Mouse (Mus musculus) CH12.LX (cell line): Measurements from ENCODE around the gene Aldh6a1. TPM values are rescaled to one million over a fixed set of nuclear protein-coding genes. Genes with fewer than 3 reads are reported as not detected.

ENCODE experiments used
- DNase-seq: peaks from one replicate; pipeline ENCODE4 v3.0.0-alpha.2; 2013; ENCODE audit errors: extremely low read depth
- H3K27ac ChIP-seq: 2 replicates; pipeline ENCODE4 v1.5.1; 2012; ENCODE audit warnings: low read depth, mild to moderate bottlenecking, control low read depth, moderate library complexity; ENCODE audit not compliant: insufficient read depth
- H3K27me3 ChIP-seq: replicated peaks from 2 replicates; pipeline ENCODE3; 2012; ENCODE audit warnings: inconsistent platforms
- H3K36me3 ChIP-seq, 2 experiments: replicated peaks in 1 of 2; 2 replicates each; pipeline versions ENCODE3 to v1.6.1; 2012; ENCODE audit warnings: inconsistent platforms in 1 of 2, low read length in 1 of 2, mild to moderate bottlenecking in 1 of 2, mixed read lengths in 1 of 2, moderate library complexity in 1 of 2; ENCODE audit not compliant: control insufficient read depth in 1 of 2, insufficient read depth in 1 of 2
- H3K4me1 ChIP-seq, 2 experiments: 2 replicates each; pipeline ENCODE4 v1.6.1; 2012; ENCODE audit warnings: inconsistent platforms in 1 of 2, moderate library complexity in 1 of 2; ENCODE audit not compliant: insufficient read depth in 2 of 2, control insufficient read depth in 1 of 2
- H3K4me2 ChIP-seq: 2 replicates; pipeline ENCODE4 v1.6.1; 2012; ENCODE audit warnings: low read depth, mild to moderate bottlenecking, control low read depth; ENCODE audit not compliant: poor library complexity, insufficient read depth, severe bottlenecking
- H3K4me3 ChIP-seq, 3 experiments: fragments of 150-350 bp in 1 of 3; sonication (generic) in 1 of 3; replicated peaks in 1 of 3; 2 replicates each; pipeline versions ENCODE3 to v1.5.1; 2011 to 2012; ENCODE audit warnings: low read depth in 2 of 3, low read length in 2 of 3, mild to moderate bottlenecking in 2 of 3, moderate library complexity in 2 of 3, control low read depth in 1 of 3, improper control_type of control experiment in 1 of 3, inconsistent platforms in 1 of 3, mixed read lengths in 1 of 3; ENCODE audit not compliant: poor library complexity in 1 of 3
- H3K79me2 ChIP-seq: replicated peaks from 2 replicates; pipeline ENCODE4 v1.6.1; 2012; ENCODE audit warnings: mild to moderate bottlenecking, moderate library complexity; ENCODE audit not compliant: control insufficient read depth, poor library complexity, insufficient read depth, severe bottlenecking; ENCODE audit errors: extremely low read depth
- H3K9ac ChIP-seq: 2 replicates; pipeline ENCODE4 v1.6.1; 2012; ENCODE audit warnings: low read depth, mild to moderate bottlenecking, control low read depth, moderate library complexity; ENCODE audit not compliant: insufficient read depth
- H3K9me3 ChIP-seq: replicated peaks from 2 replicates; pipeline ENCODE3; 2012; ENCODE audit warnings: low read length, inconsistent platforms, mixed read lengths
- BHLHE40 ChIP-seq: IDR thresholded peaks from 2 replicates; pipeline ENCODE4 v1.6.1; 2011; ENCODE audit warnings: mild to moderate bottlenecking, low read depth, low read length, improper control_type of control experiment
- CHD1 ChIP-seq: IDR thresholded peaks from 2 replicates; pipeline ENCODE4 v1.6.1; 2012; ENCODE audit warnings: low read depth, low read length, improper control_type of control experiment, inconsistent platforms
- CHD2 ChIP-seq: IDR thresholded peaks from 2 replicates; pipeline ENCODE4 v1.6.1; 2011; ENCODE audit warnings: low read length, improper control_type of control experiment
- E2F4 ChIP-seq: IDR thresholded peaks from 2 replicates; pipeline ENCODE4 v1.6.1; 2011; ENCODE audit warnings: low read depth, low read length, improper control_type of control experiment; ENCODE audit not compliant: insufficient replicate concordance
- ELF1 ChIP-seq: IDR thresholded peaks from 2 replicates; pipeline ENCODE4 v1.6.1; 2014; ENCODE audit warnings: low read depth, mild to moderate bottlenecking, inconsistent platforms, low read length, improper control_type of control experiment
- EP300 ChIP-seq: IDR thresholded peaks from 2 replicates; pipeline ENCODE4 v1.6.1; 2011; ENCODE audit warnings: low read length, improper control_type of control experiment
- ETS1 ChIP-seq: conservative IDR thresholded peaks from 2 replicates; pipeline ENCODE4 v1.6.1; 2012; ENCODE audit warnings: low read depth, mild to moderate bottlenecking, inconsistent platforms, low read length, improper control_type of control experiment, moderate library complexity
- GABPA ChIP-seq: IDR thresholded peaks from 2 replicates; pipeline ENCODE4 v1.6.1; 2012; ENCODE audit warnings: low read depth, low read length, improper control_type of control experiment, inconsistent platforms; ENCODE audit not compliant: insufficient replicate concordance
- HCFC1 ChIP-seq: IDR thresholded peaks from 2 replicates; pipeline ENCODE4 v1.6.1; 2012; ENCODE audit warnings: low read depth, mild to moderate bottlenecking, inconsistent platforms, low read length, improper control_type of control experiment
- JUN ChIP-seq: IDR thresholded peaks from 2 replicates; pipeline ENCODE4 v1.6.1; 2011; ENCODE audit warnings: low read depth, mild to moderate bottlenecking, low read length, improper control_type of control experiment, moderate library complexity; ENCODE audit not compliant: insufficient read depth
- MAX ChIP-seq: IDR thresholded peaks from 2 replicates; pipeline ENCODE4 v1.6.1; 2011; ENCODE audit warnings: low read length, improper control_type of control experiment
- MEF2A ChIP-seq: IDR thresholded peaks from 2 replicates; pipeline ENCODE4 v1.6.1; 2014; ENCODE audit warnings: low read depth, mild to moderate bottlenecking, inconsistent platforms, low read length, improper control_type of control experiment, borderline replicate concordance
- MYC ChIP-seq: IDR thresholded peaks from 2 replicates; pipeline ENCODE4 v1.6.1; 2011; ENCODE audit warnings: low read depth, mild to moderate bottlenecking, improper control_type of control experiment, low read length
- NELFE ChIP-seq: IDR thresholded peaks from 2 replicates; pipeline ENCODE4 v1.6.1; 2011; ENCODE audit warnings: low read depth, low read length, improper control_type of control experiment
- POLR2A ChIP-seq: IDR thresholded peaks from 2 replicates; pipeline ENCODE4 v1.6.1; 2011; ENCODE audit warnings: low read depth, mild to moderate bottlenecking, improper control_type of control experiment, low read length
- POLR2AphosphoS2 ChIP-seq: IDR thresholded peaks from 2 replicates; pipeline ENCODE4 v1.6.1; 2011; ENCODE audit warnings: low read depth, low read length, improper control_type of control experiment
- RAD21 ChIP-seq: IDR thresholded peaks from 2 replicates; pipeline ENCODE4 v1.6.1; 2011; ENCODE audit warnings: low read depth, mild to moderate bottlenecking, low read length, improper control_type of control experiment, moderate library complexity
- RCOR1 ChIP-seq: conservative IDR thresholded peaks from 2 replicates; pipeline ENCODE4 v1.6.1; 2012; ENCODE audit warnings: low read depth, mild to moderate bottlenecking, inconsistent platforms, low read length, improper control_type of control experiment
- TCF12 ChIP-seq: IDR thresholded peaks from 2 replicates; pipeline ENCODE4 v1.6.1; 2014; ENCODE audit warnings: low read depth, mild to moderate bottlenecking, inconsistent platforms, low read length, improper control_type of control experiment
- UBTF ChIP-seq: IDR thresholded peaks from 2 replicates; pipeline ENCODE4 v1.6.1; 2012; ENCODE audit warnings: low read depth, mild to moderate bottlenecking, inconsistent platforms, low read length, improper control_type of control experiment, moderate library complexity
- ZNF384 ChIP-seq: IDR thresholded peaks from 2 replicates; pipeline ENCODE4 v1.6.1; 2012; ENCODE audit warnings: low read depth, low read length, improper control_type of control experiment, inconsistent platforms
- dilution Hi-C: fragments of 300-500 bp; cut with MboI; formaldehyde crosslinking; loops from 2 replicates; pipeline ENCODE4 v1.14.3; 2020; ENCODE audit warnings: low sequenced_read_pairs; ENCODE audit not compliant: extremely low pct_unique_long_range_greater_than_20kb, extremely low pct_ligation_motif_present
- in situ Hi-C: fragments of 300-500 bp; cut with MboI; formaldehyde crosslinking; loops from 3 replicates; pipeline ENCODE4 v1.14.3; 2019; ENCODE audit warnings: low sequenced_read_pairs, low pct_ligation_motif_present, low pct_unique_long_range_greater_than_20kb, mixed read lengths
- polyA plus RNA-seq: library from polyadenylated mRNA; unstranded; fragments of >175 nt; gene quantifications from 2 replicates; pipeline ENCODE4 v1.2.1, GENCODE M21; 2012; ENCODE audit warnings: low read depth; ENCODE audit not compliant: insufficient read length
- total RNA-seq, 2 experiments: library from RNA; depleted of rRNA; stranded (reverse); fragments of 300-350 nt in 1 of 2; fragments of >200 nt in 1 of 2; gene quantifications; 2 replicates each; pipeline ENCODE4 v1.2.3; 2012 to 2014

Gene Aldh6a1
- total and polyA plus RNA-seq, 3 experiments, result 1.6 to 4.6 (median 2.2) TPM

DNA sequence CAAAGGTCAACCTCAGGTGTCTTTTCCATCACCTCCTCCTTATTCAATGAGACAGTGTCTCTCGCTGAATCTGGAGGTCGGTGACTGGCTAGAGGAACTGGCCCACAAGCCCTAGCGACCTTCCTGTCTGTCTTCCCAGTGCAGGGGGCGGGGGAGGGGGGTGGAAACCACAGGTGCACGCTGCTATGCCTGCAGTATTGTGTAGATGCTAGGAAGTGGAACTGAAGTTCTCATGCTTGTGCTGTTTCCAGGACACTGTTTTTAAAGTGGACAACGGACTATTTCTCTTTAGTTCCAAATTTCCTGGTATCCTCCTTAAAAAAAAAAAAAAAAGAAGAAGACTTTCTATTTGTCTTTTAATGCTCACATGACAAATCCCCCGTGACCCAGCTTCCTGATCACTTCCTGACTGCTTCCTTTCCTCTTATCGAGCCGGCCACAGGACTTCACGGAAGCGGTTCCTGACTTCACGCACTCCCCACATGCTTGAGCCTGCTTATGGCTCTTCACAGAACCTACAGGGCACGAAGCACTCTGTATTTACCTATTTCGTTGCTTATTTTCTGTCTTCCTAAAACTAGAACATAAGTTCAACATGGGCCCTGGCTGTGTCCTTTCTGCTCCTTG, 61.9 kb downstream of the Aldh6a1 start:
- H3K36me3 ChIP-seq, result no peaks in the 10 kb centered on the region
- H3K79me2 ChIP-seq, result no peaks in the 10 kb centered on the region
- no peak overlapping the region for H3K27ac ChIP-seq
- peaks cover 11 to 17% of the 10 kb centered on the region in 2 experiments for H3K4me1 ChIP-seq
- H3K9me3 ChIP-seq, result no peaks in the 10 kb centered on the region
- no peak overlapping the region for H3K9ac ChIP-seq
- in situ Hi-C loops, result no loop called here
- no peak overlapping the region for H3K4me3 ChIP-seq
- H3K27me3 ChIP-seq, result no peaks in the 10 kb centered on the region
- peak overlapping the region; percentile 40 for H3K4me2 ChIP-seq
- no peak for TF ChIP-seq RAD21
- TF ChIP-seq MAX, result peak; percentile 20; the same call in 1 of the 2 replicates
- TF ChIP-seq CHD2, result peak; percentile 69
- TF ChIP-seq RCOR1, result no peak
- TF ChIP-seq ZNF384, result peak; percentile 66; the same call in 1 of the 2 replicates
- no peak for TF ChIP-seq MEF2A
- TF ChIP-seq POLR2AphosphoS2, result no peak
- no peak for TF ChIP-seq EP300
- TF ChIP-seq UBTF, result no peak
- TF ChIP-seq JUN, result no peak
- peak; percentile 36; the same call in 1 of the 2 replicates for TF ChIP-seq POLR2A
- no peak for TF ChIP-seq ETS1
- no peak for TF ChIP-seq GABPA
- TF ChIP-seq HCFC1, result peak; percentile 67
- TF ChIP-seq MYC, result peak; percentile 59
- TF ChIP-seq E2F4, result no peak
- TF ChIP-seq CHD1, result no peak
- 0 out of 2 replicates have a peak, but pooled peaks have one; percentile 29 for TF ChIP-seq NELFE
- TF ChIP-seq ELF1, result 0 out of 2 replicates have a peak, but pooled peaks have one; percentile 16
- DNase-seq, result peak; percentile 51
- dilution Hi-C loops, result no loop called here

DNA sequence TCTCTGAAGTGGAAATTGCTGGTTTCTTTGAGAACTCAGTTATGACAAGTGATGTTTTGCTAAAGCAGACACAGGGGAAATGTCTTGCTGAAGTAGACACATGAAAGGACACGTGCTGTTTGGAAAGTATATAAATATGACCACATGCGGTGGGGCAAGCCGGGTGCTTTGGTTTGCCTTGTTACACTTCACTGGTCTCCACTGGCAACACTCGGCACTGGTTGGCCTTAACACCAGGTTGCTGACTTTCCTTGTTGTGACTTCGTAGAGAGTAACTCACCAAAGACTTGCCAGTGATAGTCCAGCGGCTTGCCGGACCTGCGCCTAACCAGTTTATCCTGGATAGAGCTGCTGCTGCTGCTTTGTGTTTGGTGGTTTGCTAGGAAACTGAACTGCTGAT, 62.7 kb downstream of the Aldh6a1 start:
- in situ Hi-C loops, result no loop called here
- no peak overlapping the region for H3K27ac ChIP-seq

More for the DNA sequence above, 62.7 kb downstream of the Aldh6a1 start:
- TF ChIP-seq BHLHE40 (peak; percentile 17; the same call in 1 of the 2 replicates), TCF12 (no peak)
- no peak overlapping the region for H3K9ac ChIP-seq
- DNase-seq, result no peak
- peaks cover 11 to 20% of the 10 kb centered on the region in 2 experiments for H3K4me1 ChIP-seq
- no peaks in the 10 kb centered on the region for H3K79me2 ChIP-seq
- H3K4me3 ChIP-seq, result no peak overlapping the region
- H3K4me2 ChIP-seq, result no peak overlapping the region
- H3K27me3 ChIP-seq, result no peaks in the 10 kb centered on the region
- dilution Hi-C loops, result no loop called here
- H3K9me3 ChIP-seq, result no peaks in the 10 kb centered on the region
- H3K36me3 ChIP-seq, result no peaks in the 10 kb centered on the region
